Mouse (Mus musculus): Measurements from ENCODE around the gene Art1.

Gene Art1

GRCm38 (mm10) chr7:102101487-102101886 lies at the start of gene Art1:
Gene Art1, plus strand, starts transcription at chr7:102101743.
- no peak for DNase-seq (ENCODE audit: low spot score in 2 of 2)

GRCm38 (mm10) chr7:102061353-102061752 lies 40.2 kb upstream of the Art1 start:
- DNase-seq (ENCODE audit: low spot score in 2 of 2) = no peak

- DNase-seq (ENCODE audit: low spot score in 2 of 2) = no peak
Observed at GRCm38 (mm10) chr7:102062203-102062602, 39.3 kb upstream of the Art1 start.

- DNase-seq (ENCODE audit: low spot score in 2 of 2) = no peak
Observed at GRCm38 (mm10) chr7:102063891-102064290, 37.7 kb upstream of the Art1 start.

GRCm38 (mm10) chr7:102064655-102065045 lies 36.9 kb upstream of the Art1 start:
- DNase-seq (ENCODE audit: low spot score in 2 of 2) = no peak

- DNase-seq (ENCODE audit: low spot score in 2 of 2) = peak; percentile 95 to 96
Observed at GRCm38 (mm10) chr7:102065046-102065891, 36.3 kb upstream of the Art1 start, which contains the start of the genes Rnf121, Xndc1 and Xntrpc. Gene Rnf121, minus strand, starts transcription at chr7:102065469. Gene Xndc1, plus strand, starts transcription at chr7:102065511. Gene Xntrpc, plus strand, starts transcription at chr7:102065713.

- no peak for DNase-seq (ENCODE audit: low spot score in 2 of 2)
Observed at GRCm38 (mm10) chr7:102066363-102066762, 35.2 kb upstream of the Art1 start.

GRCm38 (mm10) chr7:102076714-102077296 lies 24.7 kb upstream of the Art1 start:
- no peak for DNase-seq (ENCODE audit: low spot score in 2 of 2)

- DNase-seq (ENCODE audit: low spot score in 2 of 2) = peak; percentile 15 to 47
Observed at GRCm38 (mm10) chr7:102078517-102078916, 23.0 kb upstream of the Art1 start.

- no peak for DNase-seq (ENCODE audit: low spot score in 2 of 2)
Observed at GRCm38 (mm10) chr7:102080311-102080710, 21.2 kb upstream of the Art1 start.

- no peak for DNase-seq (ENCODE audit: low spot score in 2 of 2)
Observed at GRCm38 (mm10) chr7:102081784-102082183, 19.8 kb upstream of the Art1 start.

- DNase-seq (ENCODE audit: low spot score in 2 of 2) = no peak
Observed at GRCm38 (mm10) chr7:102082816-102083215, 18.7 kb upstream of the Art1 start, which contains the start of gene Trpc2. Gene Trpc2, plus strand, starts transcription at chr7:102083116.

GRCm38 (mm10) chr7:102084041-102084696 lies 17.4 kb upstream of the Art1 start:
- no peak for DNase-seq (ENCODE audit: low spot score in 2 of 2)

- peak in 1 of 2 experiments; percentile 38 for DNase-seq (ENCODE audit: low spot score in 2 of 2)
Observed at GRCm38 (mm10) chr7:102087336-102087735, 14.2 kb upstream of the Art1 start.

- no peak for DNase-seq (ENCODE audit: low spot score in 2 of 2)
Observed at GRCm38 (mm10) chr7:102099760-102100661, 1.5 kb upstream of the Art1 start.

- no peak for DNase-seq (ENCODE audit: low spot score in 2 of 2)
Observed at GRCm38 (mm10) chr7:102100868-102101267, 675 bp upstream of the Art1 start.

GRCm38 (mm10) chr7:102102241-102102640 lies 698 bp downstream of the Art1 start:
- DNase-seq (ENCODE audit: low spot score in 2 of 2) = no peak

GRCm38 (mm10) chr7:102102696-102103095 lies 1.2 kb downstream of the Art1 start:
- DNase-seq (ENCODE audit: low spot score in 2 of 2) = no peak

- no peak for DNase-seq (ENCODE audit: low spot score in 2 of 2)
Observed at GRCm38 (mm10) chr7:102103555-102103954, 2.0 kb downstream of the Art1 start.

- no peak for DNase-seq (ENCODE audit: low spot score in 2 of 2)
Observed at GRCm38 (mm10) chr7:102104126-102104525, 2.6 kb downstream of the Art1 start.

- DNase-seq (ENCODE audit: low spot score in 2 of 2) = no peak
Observed at GRCm38 (mm10) chr7:102106700-102107141, 5.2 kb downstream of the Art1 start.
